Mouse (Mus musculus) common myeloid progenitor, adult 5-6 weeks (primary cell): ENCODE measurements at regions not wholly inside any gene's neighbourhood (a gene's known extent, or its start where the extent isn't known, plus 50 kb on each side); places are given as distances from the start of the nearest gene placed in this dataset.

Source experiments
- ATAC-seq: replicated peaks from 2 replicates; pipeline ENCODE4 v1.8.0; 2016; ENCODE audit warnings: low read depth, mild to moderate bottlenecking, moderate TSS enrichment, inconsistent platforms; ENCODE audit not compliant: poor library complexity, severe bottlenecking

DNA sequence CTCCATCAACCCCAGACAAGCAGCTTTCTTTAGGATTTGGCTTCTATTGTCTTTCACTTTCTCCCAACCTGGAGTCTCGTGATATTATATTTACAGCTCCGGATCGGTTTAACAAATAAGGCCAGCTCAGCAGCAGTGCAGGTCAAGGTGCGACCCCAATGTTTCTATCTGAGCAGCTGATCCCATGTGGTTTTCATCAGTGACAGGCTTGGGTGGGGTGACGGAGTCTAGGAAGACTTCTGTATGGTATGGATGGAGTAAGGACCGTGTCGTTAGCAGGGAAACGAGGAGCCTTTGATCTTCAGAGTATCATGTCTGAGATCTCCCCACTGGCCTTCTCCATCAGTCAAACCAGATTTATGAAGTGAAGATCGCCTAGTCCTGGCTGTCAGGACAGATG lies 217.4 kb upstream of the Runx1 start:
- no peak for ATAC-seq

DNA sequence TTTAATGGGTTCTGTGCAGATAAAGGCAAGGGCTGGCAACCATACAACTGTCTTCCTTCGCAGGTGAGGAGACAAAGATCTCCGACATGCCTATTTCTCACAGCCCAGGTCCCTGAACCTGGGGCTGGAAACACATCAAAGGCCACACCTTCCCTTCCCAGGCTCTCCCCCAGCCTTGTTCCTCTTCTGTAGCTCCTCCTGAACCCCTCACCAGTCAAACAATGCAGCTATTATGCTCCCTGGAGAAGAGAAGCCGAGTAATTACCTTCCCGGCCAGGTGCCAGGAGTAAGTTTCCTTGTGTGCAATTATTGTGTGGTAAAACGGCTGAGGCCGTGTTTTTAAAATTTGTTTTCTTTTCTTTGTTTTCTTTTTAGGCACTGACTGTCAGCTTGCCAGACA lies 217.0 kb upstream of the Runx1 start:
- ATAC-seq, result no peak

- no peak for ATAC-seq
These were observed 216.5 kb upstream of the Runx1 start for GRCm38 (mm10) chr16:93042491-93042890.

GRCm38 (mm10) chr16:93041887-93042286 lies 215.9 kb upstream of the Runx1 start:
- ATAC-seq, result peak; percentile 56; the same call in 1 of the 2 replicates

DNA sequence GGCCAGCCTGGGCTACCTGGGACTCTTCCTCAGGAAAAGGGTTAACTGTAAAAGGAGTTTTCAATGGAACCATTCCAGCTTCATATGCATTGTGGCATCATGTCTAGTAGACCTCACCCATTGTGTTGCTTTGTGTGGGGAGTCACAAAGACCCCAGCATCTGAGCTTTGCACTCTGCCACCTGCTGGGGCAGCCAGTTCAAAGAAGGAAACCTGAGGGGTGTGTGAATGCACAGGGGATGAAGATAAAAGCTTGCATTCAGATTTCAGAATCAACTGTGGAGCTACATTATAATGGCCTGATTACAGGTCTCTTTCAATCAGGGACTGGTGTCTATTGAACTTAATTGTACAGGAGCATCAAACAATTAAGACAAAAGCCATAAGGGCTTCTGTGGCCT lies 215.4 kb upstream of the Runx1 start:
- ATAC-seq, result no peak

DNA sequence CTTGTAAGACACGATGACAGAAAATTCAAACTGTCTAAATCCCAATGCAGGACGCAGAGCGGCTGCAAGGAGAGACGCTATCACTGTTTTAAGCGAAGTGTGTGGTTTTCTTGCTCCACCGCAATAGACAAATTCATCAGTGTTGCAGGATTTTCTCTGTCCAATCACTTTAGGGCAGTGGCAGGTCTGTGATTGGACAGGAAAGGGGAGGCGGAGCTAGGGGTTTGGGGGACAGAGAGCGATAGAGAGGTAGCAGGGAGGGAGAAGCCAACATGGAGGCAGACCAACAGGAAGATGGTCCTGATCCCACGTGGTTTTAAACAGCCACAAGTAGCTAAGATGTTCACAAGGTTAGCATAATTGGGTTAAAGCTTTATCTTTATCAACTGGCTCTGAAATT lies 209.7 kb upstream of the Runx1 start:
- ATAC-seq, result peak; percentile 51

DNA sequence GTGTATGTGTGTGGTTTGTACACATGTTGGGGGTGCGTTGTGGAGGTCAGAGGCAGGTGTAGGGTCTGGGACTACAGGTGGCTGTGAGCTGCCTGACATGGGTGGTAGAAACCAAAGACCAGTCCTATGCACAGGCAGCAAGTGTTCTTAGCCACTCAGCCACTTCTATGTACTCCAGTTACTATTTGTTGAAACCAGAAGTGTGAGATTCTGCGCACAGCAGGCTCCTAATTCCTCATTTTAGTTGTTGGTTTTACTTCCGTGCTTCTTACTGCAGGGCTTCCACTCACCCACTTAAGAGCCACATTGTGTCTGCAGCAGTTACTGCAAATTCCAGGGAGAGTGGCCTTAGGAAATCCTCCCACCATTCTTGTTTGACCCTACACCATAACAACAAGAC lies 208.0 kb upstream of the Runx1 start:
- peak; percentile 43; the same call in 1 of the 2 replicates for ATAC-seq

GRCm38 (mm10) chr16:93031624-93032023 lies 205.7 kb upstream of the Runx1 start:
- peak; percentile 59 for ATAC-seq

- ATAC-seq, result peak; percentile 93
These were observed 202.7 kb upstream of the Runx1 start for GRCm38 (mm10) chr16:93028640-93029039.

DNA sequence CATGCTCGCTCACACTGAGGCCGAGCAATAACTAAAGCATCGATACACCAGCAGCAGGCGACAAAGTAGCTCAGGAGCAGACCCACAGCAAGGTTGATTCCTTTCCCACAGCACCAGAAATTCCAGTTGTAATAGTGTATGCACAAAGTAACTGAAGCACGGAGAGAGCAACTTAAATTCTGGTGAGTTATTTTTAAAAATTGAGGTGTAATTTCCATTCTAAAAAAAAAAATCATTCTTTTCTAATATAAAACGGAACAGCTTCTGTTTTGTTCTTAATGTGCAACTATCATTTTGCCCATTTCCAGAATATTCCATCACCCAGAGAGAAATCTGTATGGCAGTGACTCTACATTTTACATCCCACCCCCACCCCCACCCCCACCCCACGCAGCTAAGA lies 202.1 kb upstream of the Runx1 start:
- ATAC-seq, result no peak

DNA sequence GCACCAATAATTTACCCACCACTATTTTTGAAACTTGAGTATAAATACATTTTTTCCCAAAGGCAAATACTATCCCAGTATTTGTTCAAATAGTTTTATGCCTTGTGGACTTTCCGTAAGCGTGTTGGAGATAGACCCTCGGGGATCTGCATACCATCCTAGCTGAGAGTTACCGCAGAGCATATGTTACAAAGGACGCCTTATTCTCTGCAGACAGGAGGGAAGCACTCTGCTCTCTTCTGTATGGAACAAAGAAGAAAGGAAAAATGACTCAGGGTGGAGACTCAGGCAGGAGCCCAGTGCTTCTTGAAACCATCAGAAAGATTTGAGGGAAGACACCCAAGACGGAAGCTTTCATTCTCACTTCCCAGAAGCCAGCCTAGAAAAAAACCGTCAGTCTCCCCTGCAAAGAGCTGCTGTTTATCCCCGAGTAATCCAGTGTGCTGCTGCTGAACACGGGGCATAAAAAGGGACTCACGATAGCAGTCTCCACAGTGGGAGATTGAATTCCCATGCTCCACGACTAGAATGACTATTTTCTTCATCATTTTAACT lies 200.2 kb upstream of the Runx1 start:
- no peak for ATAC-seq

GRCm38 (mm10) chr16:93019800-93020555 lies 194.0 kb upstream of the Runx1 start:
- ATAC-seq, result peak; percentile 22; the same call in 1 of the 2 replicates

DNA sequence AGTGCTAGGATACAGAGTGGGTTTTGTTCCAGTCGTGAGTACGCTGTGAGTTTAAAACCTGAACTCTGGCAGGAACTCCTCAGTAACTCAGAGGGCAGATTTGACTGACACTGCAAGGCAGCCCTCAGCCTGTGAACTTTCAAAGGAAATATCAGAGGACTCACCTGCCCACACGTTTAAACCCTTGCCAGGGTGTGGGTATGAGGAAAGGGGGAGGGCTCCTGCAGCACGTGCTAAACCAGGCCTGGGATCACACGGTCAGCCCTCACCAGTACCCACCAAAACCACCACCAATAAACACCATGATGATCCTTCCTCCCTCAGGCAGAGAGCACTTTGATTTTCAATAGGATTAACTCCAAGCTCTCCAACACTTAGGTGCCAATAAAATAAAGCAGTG lies 192.8 kb upstream of the Runx1 start:
- no peak for ATAC-seq

DNA sequence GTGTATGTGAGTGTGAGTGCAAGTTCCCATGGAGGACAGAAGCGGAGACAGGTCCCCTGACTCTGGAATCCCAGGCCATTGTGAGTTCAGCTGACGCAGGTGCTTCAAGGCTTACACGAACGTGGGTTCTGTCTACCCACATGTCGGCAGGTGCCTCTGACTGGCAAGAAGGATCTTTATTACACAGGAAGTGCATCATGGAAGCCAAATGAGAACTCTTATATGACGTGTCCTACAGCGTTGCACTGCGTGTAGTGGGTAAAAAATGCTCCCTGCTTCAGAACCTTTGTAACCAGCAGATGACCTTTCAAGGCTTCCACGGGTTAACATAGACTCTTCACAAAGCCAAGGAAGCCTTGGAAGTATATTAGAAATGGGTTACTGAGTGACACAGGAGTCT lies 191.1 kb upstream of the Runx1 start:
- ATAC-seq, result no peak

GRCm38 (mm10) chr16:93015636-93016035 lies 189.7 kb upstream of the Runx1 start:
- no peak for ATAC-seq

DNA sequence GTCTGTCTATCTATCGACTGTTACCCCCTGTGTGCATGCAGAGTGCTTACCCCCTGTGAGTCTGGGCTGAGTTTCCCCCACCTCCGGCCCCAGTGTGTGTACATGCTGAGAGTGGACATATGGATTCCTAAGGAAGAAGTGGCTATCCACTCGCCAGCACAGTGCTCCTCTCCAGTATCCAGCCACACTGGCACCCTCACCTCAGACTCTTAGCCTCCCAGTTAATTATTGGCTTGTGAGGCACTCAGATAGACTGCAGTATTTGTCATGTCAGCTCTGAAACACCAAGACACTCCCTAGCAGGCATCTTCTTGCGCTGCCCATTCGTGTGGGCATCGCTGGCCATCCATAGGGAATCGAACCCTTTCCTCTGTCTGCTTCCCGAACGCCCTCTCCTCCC lies 189.0 kb upstream of the Runx1 start:
- no peak for ATAC-seq

DNA sequence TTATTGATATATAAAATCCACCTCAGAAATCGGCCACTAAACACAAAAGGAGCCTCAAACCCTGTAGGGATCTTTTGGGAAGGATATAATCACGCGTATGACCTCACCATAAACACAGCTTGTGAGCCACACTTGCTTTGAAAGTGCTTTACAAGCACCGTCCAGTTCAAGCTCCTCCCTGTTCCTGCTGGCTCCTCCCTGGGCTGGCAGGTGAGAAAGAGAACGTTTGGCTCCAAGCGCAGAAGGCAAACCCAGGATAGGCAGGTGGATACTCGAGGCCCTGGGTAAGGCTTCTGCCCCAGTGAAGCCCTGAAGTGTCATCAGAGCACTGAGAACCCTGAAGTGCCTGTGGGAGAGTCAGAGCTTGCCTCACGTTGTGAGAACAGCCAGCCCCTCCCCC lies 187.9 kb upstream of the Runx1 start:
- no peak for ATAC-seq

- no peak for ATAC-seq
These were observed 187.3 kb upstream of the Runx1 start for GRCm38 (mm10) chr16:93013256-93013655.

DNA sequence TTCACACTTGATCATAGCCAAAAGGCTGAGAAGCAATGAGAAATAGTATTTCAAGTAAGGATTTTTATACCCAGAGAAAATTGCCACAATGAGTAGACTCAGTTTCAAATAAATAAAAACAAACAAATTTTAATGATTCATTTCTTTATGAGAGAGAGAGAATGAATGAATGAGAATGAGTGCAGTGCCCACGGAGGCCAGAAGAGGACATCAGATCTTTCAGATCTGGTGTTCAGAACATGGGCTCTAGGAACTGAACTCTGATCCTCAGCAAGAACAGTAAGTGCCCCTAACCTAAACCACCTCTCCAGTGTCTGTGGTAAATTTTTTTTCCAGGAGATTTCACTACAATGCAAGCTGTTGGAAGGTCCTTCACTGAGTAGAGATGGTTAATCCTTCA lies 185.5 kb upstream of the Runx1 start:
- no peak for ATAC-seq

DNA sequence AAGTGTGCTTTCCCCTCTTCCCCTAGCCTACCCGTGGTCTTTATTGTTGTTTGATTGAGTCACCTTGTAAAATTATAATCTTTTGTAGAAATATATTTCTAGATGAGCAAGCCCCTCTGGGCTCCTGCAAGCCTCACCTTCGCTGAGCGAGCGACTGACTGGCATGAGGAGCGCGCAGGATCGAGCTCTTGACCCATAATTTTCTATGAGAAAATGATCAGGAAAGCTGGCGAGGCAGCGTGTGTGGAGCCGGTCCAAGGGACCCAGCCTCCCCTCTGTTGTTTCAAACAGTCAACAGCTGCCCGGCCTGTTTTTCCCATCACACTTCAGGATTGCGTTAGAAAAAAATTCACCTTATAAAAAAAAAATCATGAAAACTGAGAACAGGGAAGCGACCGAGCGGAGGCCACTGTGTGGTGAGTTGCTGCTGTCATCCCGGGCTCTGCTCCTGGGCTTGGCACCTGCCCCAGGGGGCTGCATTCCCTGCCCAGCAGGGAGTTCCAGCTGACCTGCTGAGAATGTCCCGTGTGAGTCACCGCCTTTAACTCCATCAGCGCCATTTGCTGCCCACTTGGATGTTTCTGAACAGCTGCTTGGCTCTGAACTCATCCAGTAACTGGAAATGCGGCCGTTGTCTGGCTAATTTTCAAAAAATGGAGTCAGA lies 180.5 kb upstream of the Runx1 start:
- ATAC-seq, result no peak

DNA sequence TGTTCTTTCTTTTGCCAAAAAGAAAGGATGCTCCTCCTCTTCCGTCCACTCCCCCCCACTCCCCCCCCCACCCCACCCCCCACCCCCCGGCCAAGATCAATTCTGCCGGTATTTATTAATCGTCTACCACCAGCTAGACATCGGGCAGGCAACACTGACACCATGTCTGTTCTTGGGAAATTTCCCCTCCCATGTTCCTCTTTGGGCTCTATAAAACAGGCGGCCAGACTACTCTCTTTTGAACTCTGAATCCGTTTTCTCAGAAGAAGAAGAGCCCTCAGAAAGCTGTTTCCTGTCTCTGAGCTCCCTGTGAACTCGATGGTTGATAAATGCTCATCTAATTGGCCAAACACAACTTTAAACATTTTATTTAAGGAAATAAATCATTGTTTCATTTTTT lies 179.5 kb upstream of the Runx1 start:
- ATAC-seq, result no peak

DNA sequence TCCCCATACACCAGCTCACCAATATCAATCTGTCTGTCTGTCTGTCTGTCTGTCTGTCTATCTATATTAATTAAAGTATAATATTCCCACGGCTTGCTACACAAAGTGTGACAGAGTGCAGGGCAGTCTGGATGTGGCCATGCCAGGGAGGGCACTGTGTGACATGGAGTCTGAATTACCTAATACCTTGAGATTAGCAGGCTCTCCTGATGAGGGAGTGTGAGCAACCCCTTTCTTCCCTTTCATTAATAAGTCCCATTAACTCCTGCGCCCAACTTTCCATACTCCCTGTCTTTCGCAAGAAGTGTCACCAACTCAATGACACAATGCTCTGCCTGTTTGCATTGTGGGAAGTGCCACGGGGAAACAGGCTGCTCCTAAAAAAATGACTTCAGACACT lies 177.9 kb upstream of the Runx1 start:
- no peak for ATAC-seq
